Mouse (Mus musculus): ENCODE measurements at regions not wholly inside any gene's neighbourhood (a gene's known extent, or its start where the extent isn't known, plus 50 kb on each side); places are given as distances from the start of the nearest gene placed in this dataset.
"Not testable (repeated sequence)": the region's sequence is repeated elsewhere in the genome, so short reads cannot be mapped to it uniquely, and the experiment has no call there.

- no peak for DNase-seq (ENCODE audit: low spot score in 2 of 2)
Observed at GRCm38 (mm10) chr14:86599511-86599910, 541.5 kb downstream of the Diaph3 start.

GRCm38 (mm10) chr14:86588525-86588924 is 552.5 kb downstream of the Diaph3 start:
- DNase-seq (ENCODE audit: low spot score in 2 of 2): no peak

DNA sequence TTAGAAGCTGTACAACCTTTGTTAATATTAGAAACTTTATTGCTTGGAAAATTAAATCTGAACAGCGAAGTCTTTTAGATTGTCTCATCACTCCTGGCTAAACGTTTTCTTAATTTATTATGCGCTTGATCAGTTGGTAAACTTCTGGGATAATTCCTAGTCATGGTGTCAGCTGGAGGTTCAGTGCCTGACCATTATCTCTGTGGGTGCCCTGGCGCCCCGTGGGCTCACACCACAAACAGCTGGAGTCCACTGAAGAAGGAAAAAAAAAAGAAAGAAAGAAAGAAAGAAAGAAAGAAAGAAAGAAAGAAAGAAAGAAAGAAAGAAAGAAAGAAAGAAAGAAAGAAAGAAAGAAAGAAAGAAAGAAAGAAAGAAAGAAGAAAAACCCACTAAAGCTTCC is 555.1 kb downstream of the Diaph3 start:
- DNase-seq (ENCODE audit: low spot score in 2 of 2): not testable (repeated sequence)

DNA sequence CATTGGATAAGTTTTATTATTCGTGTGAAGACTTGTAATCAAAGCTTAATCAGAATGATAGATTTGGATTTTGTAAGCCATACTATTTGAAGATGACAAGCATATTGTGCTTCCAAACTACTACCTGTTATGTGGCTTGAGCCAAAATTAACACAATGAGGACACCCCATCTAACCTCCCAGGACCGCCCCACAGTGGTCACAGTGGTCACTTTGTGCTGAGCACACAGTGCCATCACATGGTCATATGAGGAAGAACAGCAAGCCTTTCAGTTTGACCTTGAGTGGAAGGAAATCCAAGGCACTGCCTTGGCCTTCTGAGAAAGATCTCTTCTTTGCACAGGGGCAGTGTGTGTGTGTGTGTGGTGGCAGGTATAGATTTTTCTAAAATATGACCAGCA is 578.3 kb downstream of the Diaph3 start:
- peak in 1 of 2 experiments; percentile 12 for DNase-seq (ENCODE audit: low spot score in 2 of 2)

GRCm38 (mm10) chr14:86537992-86538391 is 603.0 kb downstream of the Diaph3 start:
- DNase-seq (ENCODE audit: low spot score in 2 of 2): no peak

- no peak for DNase-seq (ENCODE audit: low spot score in 2 of 2)
Observed at GRCm38 (mm10) chr14:86536341-86537027, 604.6 kb downstream of the Diaph3 start.

- no peak for DNase-seq (ENCODE audit: low spot score in 2 of 2)
Observed at GRCm38 (mm10) chr14:86510408-86510807, 630.6 kb downstream of the Diaph3 start.

GRCm38 (mm10) chr14:86509686-86510085 is 631.3 kb downstream of the Diaph3 start:
- DNase-seq (ENCODE audit: low spot score in 2 of 2): no peak

DNA sequence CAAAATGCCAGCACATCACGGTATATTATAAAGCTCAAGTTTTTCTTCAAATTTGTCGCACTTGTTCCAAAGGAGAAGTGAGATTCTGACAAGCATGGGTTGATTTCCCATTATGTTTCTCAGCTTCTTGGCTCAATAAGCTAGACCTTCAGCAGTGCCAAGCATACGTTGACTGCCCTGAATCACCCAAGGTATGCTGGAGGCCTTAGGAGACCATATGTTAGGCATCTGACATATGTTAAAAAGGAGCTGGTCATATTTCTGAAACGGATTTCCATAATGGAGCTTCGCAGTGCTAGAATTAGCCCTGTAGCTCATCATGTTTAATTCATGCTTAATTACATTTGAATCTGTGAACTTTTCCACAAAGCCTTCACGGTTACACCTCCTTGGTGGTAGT is 634.7 kb downstream of the Diaph3 start:
- DNase-seq (ENCODE audit: low spot score in 2 of 2): no peak

DNA sequence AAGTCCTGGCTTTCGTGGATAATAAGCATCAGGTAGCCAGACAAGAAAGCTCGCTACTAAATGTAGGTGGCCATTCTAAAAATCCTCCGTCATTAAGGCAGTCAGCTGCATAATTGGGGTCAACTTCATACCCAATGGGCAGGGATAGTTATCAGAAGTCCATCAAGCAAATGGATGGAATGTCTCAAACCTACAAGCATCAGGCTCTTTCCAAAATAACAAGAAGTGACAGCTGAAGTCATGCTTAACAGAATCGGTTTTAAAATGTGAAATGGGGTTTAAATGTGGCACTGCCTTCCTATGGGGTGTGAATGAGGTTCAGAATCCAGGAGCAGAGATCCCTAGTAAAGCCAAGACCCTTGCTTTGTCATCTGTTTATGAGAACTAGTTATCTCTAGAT is 650.2 kb downstream of the Diaph3 start:
- no peak for DNase-seq (ENCODE audit: low spot score in 2 of 2)

DNA sequence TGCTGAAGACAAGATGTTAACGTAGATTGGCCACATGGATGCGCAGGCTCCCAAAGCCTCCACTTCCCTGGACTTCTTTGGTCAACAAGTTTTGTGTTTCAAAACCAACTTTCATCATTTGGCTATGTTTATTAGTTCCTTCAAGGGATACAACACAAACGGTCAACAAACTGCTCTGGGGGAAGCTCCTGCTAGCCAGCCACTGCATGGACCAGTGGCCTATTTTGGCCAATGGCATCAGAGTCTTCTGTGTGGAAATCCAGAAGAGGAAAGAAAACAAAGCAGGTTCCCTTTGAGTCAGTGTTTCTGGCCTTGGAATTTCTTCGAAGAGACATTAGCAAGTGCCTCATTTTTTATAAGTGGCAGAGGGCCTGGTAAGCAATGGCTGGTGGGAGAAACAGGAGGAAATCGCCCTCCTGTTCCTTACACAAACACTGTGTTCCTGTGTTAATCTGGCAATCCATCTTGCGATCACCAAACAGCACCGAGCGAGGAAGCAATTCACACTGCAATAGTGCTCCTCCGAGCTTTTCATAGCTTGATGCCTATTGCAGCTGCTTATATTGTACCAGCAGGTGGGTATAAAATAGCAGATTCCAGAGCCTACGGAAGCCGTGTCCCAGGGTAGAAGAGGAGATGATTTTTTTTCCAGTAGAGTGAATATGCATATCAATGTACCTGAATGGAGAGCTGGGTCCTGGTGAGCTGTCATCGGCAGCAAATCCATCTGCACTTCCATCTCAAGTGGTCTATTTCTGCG is 651.0 kb downstream of the Diaph3 start:
- DNase-seq (ENCODE audit: low spot score in 2 of 2): peak; percentile 7 to 15

DNA sequence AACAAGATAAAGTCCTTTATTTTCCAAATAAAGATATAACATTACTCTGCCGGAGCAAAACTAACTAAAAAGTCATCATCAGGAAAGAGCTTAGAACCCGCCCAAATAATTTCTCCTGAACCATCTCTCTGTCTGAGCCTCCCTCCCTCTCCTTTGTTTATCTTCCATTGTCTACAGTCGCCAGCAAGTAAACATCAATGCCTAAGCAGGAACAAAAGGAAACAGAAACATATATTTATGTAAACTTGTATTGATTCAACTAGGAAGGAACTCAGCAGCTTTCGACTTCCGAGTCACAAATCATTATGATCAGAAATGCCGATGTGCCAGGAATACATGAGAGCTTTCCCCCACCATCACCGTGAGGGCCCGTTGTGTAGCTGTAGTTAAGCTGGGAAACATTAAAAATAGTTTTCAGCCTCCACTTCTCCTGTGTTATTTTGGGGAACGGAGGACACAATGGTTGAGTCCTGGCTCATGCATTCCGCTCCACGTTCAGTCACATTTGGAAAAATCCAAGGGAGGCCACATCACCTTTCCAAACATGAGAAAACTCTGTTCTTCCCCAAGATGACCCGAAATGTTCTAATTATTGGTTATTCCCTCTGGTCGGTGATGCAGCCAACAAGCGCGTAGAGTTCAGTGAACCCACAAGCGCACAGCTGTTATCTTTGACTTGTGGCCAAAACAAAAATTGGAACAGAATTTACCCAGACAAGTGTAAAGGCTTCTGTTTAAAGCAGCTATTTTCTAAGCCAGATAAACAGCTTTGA is 651.8 kb downstream of the Diaph3 start:
- DNase-seq (ENCODE audit: low spot score in 2 of 2): peak; percentile 76 to 85

DNA sequence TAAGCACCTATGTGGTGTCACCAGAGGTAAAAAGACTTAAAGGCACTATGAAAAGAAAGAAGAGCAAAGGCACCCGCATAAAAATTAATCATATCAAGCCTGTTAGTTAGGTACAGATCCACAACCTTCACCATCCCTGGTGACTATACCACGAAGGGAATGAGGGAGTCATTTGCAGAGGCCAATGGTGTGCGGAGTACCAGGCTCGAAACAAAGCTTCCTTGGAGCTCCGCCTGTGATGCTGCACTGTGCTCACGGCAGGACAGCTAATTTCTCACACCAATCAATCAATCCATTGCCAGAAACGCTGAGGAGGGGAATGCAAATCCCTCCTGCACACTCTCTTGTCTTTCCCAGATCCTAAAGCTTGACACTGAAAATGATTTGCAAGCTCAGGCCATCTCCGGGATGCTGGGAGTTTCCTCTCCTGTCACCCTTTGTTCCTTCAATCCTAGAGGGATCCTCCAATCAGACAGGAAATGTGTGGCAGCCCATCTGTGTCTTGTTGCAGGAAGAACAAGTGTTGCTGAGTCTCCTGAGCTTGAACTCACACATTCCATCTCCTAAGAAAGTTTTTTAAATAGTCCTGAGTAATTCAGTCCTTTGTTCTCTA is 653.6 kb downstream of the Diaph3 start:
- DNase-seq (ENCODE audit: low spot score in 2 of 2): no peak

GRCm38 (mm10) chr14:86484247-86484646 is 656.8 kb downstream of the Diaph3 start:
- peak; percentile 8 to 21 for DNase-seq (ENCODE audit: low spot score in 2 of 2)

- DNase-seq (ENCODE audit: low spot score in 2 of 2): no peak
Observed at GRCm38 (mm10) chr14:86473604-86474003, 667.4 kb downstream of the Diaph3 start.

GRCm38 (mm10) chr14:86470462-86470861 is 670.6 kb downstream of the Diaph3 start:
- no peak for DNase-seq (ENCODE audit: low spot score in 2 of 2)

GRCm38 (mm10) chr14:86467886-86468463 is 673.1 kb downstream of the Diaph3 start:
- peak; percentile 13 to 19 for DNase-seq (ENCODE audit: low spot score in 2 of 2)

GRCm38 (mm10) chr14:86463388-86463787 is 677.6 kb downstream of the Diaph3 start:
- DNase-seq (ENCODE audit: low spot score in 2 of 2): no peak

DNA sequence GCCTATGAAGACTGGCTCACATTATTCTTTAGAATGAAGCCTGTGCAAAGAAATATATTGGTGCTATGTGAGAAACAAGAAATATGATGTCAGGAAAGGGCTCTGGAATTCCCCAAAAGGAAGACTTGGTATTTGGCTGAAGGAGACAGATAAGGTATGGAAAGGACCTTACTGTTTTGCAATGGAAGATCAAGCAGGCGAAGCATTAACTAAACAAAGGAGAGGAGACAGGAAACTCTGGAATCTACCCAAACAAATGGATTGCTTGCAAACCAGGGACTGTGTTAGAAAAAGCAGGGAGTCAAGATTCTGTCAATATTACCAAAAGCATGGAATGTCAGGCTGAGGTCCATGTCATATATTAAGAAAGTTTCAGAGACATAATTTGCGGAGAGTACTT is 687.9 kb downstream of the Diaph3 start:
- DNase-seq (ENCODE audit: low spot score in 2 of 2): no peak

DNA sequence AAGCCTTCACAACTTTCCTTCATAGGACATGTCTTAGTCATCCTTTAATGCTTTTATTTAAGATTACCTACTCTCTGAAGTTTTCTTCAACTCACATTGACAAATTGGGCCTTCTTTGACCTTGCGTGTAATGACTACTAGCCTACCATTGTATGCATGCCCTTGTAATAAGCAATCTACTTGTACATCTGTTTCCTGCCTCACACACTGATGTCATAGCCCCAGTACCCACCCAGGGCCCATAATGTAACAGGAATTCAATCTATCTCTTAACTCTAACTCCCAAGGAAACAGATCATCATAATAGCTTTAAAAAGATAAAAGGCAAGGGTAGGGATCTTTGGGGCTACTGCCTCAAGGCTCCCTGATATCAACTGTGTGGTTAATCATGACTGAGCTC is 690.4 kb downstream of the Diaph3 start:
- DNase-seq (ENCODE audit: low spot score in 2 of 2): no peak

GRCm38 (mm10) chr14:86445139-86445538 is 695.9 kb downstream of the Diaph3 start:
- no peak for DNase-seq (ENCODE audit: low spot score in 2 of 2)
